Mouse (Mus musculus) hindbrain, embryonic 16.5 days (tissue): ENCODE measurements around the gene Fam19a4. TPM values are rescaled to one million over a fixed set of nuclear protein-coding genes. Genes with fewer than 3 reads are reported as not detected.

Experiments used
- ATAC-seq: fragments of 200-750 bp; cut with Nextera tagmentation; 2 replicates; pipeline ENCODE4 v1.8.0; 2017; ENCODE audit warnings: moderate TSS enrichment, moderate library complexity
- H3K27ac ChIP-seq: fragments of 300-500 bp; sonication (generic); 2 replicates; pipeline ENCODE4 v1.5.1; 2014; ENCODE audit warnings: low read depth, mild to moderate bottlenecking, control low read depth, low read length, moderate library complexity
- H3K27me3 ChIP-seq: fragments of 300-500 bp; sonication (generic); replicated peaks from 2 replicates; pipeline ENCODE4 v1.6.1; 2014; ENCODE audit warnings: low read length; ENCODE audit not compliant: control insufficient read depth, insufficient read depth
- H3K36me3 ChIP-seq: fragments of 300-500 bp; sonication (generic); 2 replicates; pipeline ENCODE4 v1.6.1; 2014; ENCODE audit warnings: mild to moderate bottlenecking, low read length, moderate library complexity, mixed read lengths; ENCODE audit not compliant: control insufficient read depth, insufficient read depth
- H3K4me1 ChIP-seq: fragments of 300-500 bp; sonication (generic); 2 replicates; pipeline ENCODE4 v1.6.1; 2014; ENCODE audit warnings: low read depth, low read length; ENCODE audit not compliant: control insufficient read depth, insufficient read depth
- H3K4me2 ChIP-seq: fragments of 300-500 bp; sonication (generic); 2 replicates; pipeline ENCODE4 v1.6.1; 2014; ENCODE audit warnings: mild to moderate bottlenecking, low read length, control low read depth, moderate library complexity
- H3K4me3 ChIP-seq: fragments of 300-500 bp; sonication (generic); 2 replicates; pipeline ENCODE4 v1.5.1; 2014; ENCODE audit warnings: mild to moderate bottlenecking, low read length, control low read depth, moderate library complexity
- H3K9ac ChIP-seq: fragments of 300-500 bp; sonication (generic); 2 replicates; pipeline ENCODE4 v1.6.1; 2014; ENCODE audit warnings: low read depth, mild to moderate bottlenecking, control low read depth, low read length, moderate library complexity
- H3K9me3 ChIP-seq: fragments of 300-500 bp; sonication (generic); 2 replicates; pipeline ENCODE4 v1.6.1; 2014; ENCODE audit warnings: mild to moderate bottlenecking, low read length, moderate library complexity; ENCODE audit not compliant: control insufficient read depth
- WGBS: fragments of 180-500 bp; shearing (Covaris S2); extraction: QIAGEN DNeasy Blood & Tissue Kit; methylation state at CpG from one replicate; pipeline ENCODE4 v1.1.7; 2014; 5-methylcytosine and 5-hydroxymethylcytosine counted together
- polyA plus RNA-seq: library from polyadenylated mRNA; unstranded; fragments of >200 nt; fragmentation: Nextera tagmentation; extraction: Ambion mirVana; gene quantifications from 2 replicates; pipeline ENCODE4 v1.2.1, GENCODE M21; 2015

Fam19a4 gene
- polyA plus RNA-seq, 1 experiment from 2014 or later, result 3.4 TPM

DNA sequence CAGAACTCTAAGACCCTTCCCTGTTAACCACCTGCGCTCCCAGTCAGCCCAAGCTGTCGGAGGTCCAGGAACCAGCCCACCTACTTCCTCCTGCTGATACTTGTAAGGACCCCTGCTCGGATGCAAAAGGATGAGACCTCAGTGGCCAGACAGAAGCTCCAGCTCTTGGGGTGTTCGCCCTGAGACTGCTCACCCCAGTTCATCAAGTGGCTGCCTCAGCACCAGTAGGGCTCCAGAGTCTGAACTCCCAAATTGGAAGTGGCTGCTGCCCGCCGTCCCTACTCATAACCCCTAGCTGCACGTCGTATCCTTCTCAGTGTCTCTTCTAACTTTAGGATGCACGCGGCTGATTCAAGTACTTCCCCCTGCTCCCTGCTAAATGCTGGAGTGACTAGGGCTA lies 614 bp downstream of the Fam19a4 start:
- Histone ChIP-seq H3K9me3 (no peaks in the 10 kb centered on the region), H3K27me3 (peaks cover 5% of the 10 kb centered on the region), H3K4me2 (peak overlapping the region; percentile 74), H3K27ac (no peak overlapping the region), H3K9ac (peak overlapping the region; percentile 36), H3K36me3 (no peaks in the 10 kb centered on the region), H3K4me3 (peak overlapping the region; percentile 45), H3K4me1 (peaks cover 11% of the 10 kb centered on the region)
- WGBS, result 3% methylated on average over 10 of the region's 10 CpGs
- no peak for ATAC-seq

GRCm38 (mm10) chr6:97052196-97052770 lies 7.9 kb downstream of the Fam19a4 start:
- no peak overlapping the region for H3K4me2 ChIP-seq
- no peaks in the 10 kb centered on the region for H3K9me3 ChIP-seq
- no peaks in the 10 kb centered on the region for H3K27me3 ChIP-seq
- H3K4me3 ChIP-seq, result no peak overlapping the region
- H3K4me1 ChIP-seq, result no peaks in the 10 kb centered on the region
- no peak for ATAC-seq
- no peak overlapping the region for H3K27ac ChIP-seq
- H3K36me3 ChIP-seq, result no peaks in the 10 kb centered on the region
- WGBS, result 38% methylated on average over 8 of the region's 8 CpGs
- no peak overlapping the region for H3K9ac ChIP-seq

DNA sequence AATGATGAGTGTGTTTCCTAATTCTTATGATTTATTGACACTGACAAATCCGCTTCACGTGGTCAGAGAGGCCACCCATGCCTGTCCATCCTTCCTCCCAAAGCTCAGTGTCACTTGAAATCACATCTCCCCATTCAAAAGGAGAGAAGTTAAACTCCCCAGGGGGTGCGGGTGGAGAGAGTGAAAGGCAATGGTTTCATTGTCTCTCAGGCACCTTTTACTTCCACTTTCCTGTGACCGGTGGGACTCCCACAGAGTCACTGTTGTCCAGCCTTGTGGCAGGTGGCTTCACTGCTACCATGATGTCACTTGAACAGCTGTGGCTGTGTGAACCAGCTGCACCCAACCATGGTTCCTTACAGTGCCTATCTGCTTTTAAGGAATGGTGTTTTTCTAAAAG lies 11.8 kb downstream of the Fam19a4 start:
- Histone ChIP-seq H3K27me3 (no peaks in the 10 kb centered on the region), H3K9me3 (no peaks in the 10 kb centered on the region), H3K4me2 (no peak overlapping the region), H3K36me3 (no peaks in the 10 kb centered on the region), H3K9ac (no peak overlapping the region), H3K4me3 (no peak overlapping the region), H3K4me1 (no peaks in the 10 kb centered on the region), H3K27ac (no peak overlapping the region)
- 26% methylated on average over 4 of the region's 4 CpGs for WGBS
- no peak for ATAC-seq

DNA sequence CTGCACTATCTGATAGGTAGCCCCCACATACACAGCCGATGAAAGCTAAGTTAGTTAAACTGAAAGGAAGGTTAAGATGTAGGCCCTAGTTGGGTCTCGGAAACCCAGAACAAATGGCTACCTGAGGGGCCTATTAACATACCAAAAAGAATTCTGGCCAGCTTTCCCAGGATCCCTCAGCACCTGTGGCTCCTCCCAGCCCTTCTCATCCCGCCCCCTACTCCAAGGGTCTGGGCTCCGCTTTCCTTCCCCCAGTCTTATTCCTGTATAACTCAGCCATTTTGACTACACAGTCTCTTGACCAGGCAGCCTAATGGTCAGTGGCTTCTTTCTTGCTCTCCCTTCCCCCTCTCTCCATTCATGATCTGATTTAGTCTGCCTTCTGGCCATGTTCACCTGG lies 13.7 kb downstream of the Fam19a4 start:
- no peaks in the 10 kb centered on the region for H3K36me3 ChIP-seq
- H3K27ac ChIP-seq, result no peak overlapping the region
- no peaks in the 10 kb centered on the region for H3K27me3 ChIP-seq
- no peaks in the 10 kb centered on the region for H3K9me3 ChIP-seq
- H3K9ac ChIP-seq, result no peak overlapping the region
- no peaks in the 10 kb centered on the region for H3K4me1 ChIP-seq
- H3K4me3 ChIP-seq, result no peak overlapping the region
- 87% methylated on average over 4 of the region's 4 CpGs for WGBS
- no peak for ATAC-seq
- no peak overlapping the region for H3K4me2 ChIP-seq

- no peak overlapping the region for H3K4me2 ChIP-seq
- no peak overlapping the region for H3K4me3 ChIP-seq
- H3K4me1 ChIP-seq, result no peaks in the 10 kb centered on the region
- ATAC-seq, result no peak
- no peak overlapping the region for H3K9ac ChIP-seq
- no peaks in the 10 kb centered on the region for H3K27me3 ChIP-seq
- WGBS, result 44% methylated on average over 5 of the region's 5 CpGs
- no peaks in the 10 kb centered on the region for H3K36me3 ChIP-seq
- H3K27ac ChIP-seq, result no peak overlapping the region
- H3K9me3 ChIP-seq, result no peaks in the 10 kb centered on the region
Measured at GRCm38 (mm10) chr6:97027110-97027677, 33.0 kb downstream of the Fam19a4 start.

DNA sequence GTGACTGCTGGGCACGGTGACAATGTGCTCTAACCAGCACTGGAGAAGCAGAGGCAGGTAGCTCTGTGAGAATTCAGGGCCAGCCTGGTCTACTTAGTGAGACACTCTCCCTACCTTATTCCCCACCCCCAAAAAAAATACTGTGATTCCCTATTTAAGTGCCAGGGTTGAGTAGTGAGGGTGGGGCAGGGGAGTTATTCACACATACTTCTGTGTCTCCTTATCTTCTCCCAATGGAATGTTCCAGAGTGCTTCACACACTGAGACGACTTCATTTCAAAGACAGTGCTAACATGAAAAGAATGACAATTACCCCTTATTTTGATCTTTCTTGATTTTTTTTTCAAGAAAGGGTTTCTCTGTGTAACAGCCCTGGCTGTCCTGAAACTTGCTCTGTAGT lies 40.9 kb downstream of the Fam19a4 start:
- ATAC-seq, result no peak
- no peak overlapping the region for H3K4me2 ChIP-seq
- 71% methylated on average over 2 of the region's 2 CpGs for WGBS

GRCm38 (mm10) chr6:97016711-97017110 lies 43.5 kb downstream of the Fam19a4 start:
- Histone ChIP-seq H3K27ac (no peak overlapping the region), H3K4me3 (no peak overlapping the region), H3K9ac (no peak overlapping the region), H3K27me3 (no peaks in the 10 kb centered on the region), H3K4me1 (no peaks in the 10 kb centered on the region), H3K36me3 (no peaks in the 10 kb centered on the region), H3K9me3 (no peaks in the 10 kb centered on the region), H3K4me2 (no peak overlapping the region)
- 65% methylated on average over 1 of the region's 1 CpGs for WGBS
- no peak for ATAC-seq

More for the DNA sequence above, 40.9 kb downstream of the Fam19a4 start:
- Histone ChIP-seq H3K9me3 (no peaks in the 10 kb centered on the region), H3K36me3 (no peaks in the 10 kb centered on the region), H3K4me1 (no peaks in the 10 kb centered on the region), H3K27ac (no peak overlapping the region), H3K27me3 (no peaks in the 10 kb centered on the region), H3K4me3 (no peak overlapping the region), H3K9ac (no peak overlapping the region)

- Histone ChIP-seq H3K27ac (no peak overlapping the region), H3K9ac (no peak overlapping the region), H3K4me1 (no peaks in the 10 kb centered on the region), H3K4me3 (no peak overlapping the region), H3K36me3 (no peaks in the 10 kb centered on the region), H3K27me3 (no peaks in the 10 kb centered on the region), H3K4me2 (no peak overlapping the region), H3K9me3 (no peaks in the 10 kb centered on the region)
- WGBS, result 88% methylated on average over 3 of the region's 3 CpGs
- ATAC-seq, result no peak
Measured at GRCm38 (mm10) chr6:97016018-97016417, 44.2 kb downstream of the Fam19a4 start.

DNA sequence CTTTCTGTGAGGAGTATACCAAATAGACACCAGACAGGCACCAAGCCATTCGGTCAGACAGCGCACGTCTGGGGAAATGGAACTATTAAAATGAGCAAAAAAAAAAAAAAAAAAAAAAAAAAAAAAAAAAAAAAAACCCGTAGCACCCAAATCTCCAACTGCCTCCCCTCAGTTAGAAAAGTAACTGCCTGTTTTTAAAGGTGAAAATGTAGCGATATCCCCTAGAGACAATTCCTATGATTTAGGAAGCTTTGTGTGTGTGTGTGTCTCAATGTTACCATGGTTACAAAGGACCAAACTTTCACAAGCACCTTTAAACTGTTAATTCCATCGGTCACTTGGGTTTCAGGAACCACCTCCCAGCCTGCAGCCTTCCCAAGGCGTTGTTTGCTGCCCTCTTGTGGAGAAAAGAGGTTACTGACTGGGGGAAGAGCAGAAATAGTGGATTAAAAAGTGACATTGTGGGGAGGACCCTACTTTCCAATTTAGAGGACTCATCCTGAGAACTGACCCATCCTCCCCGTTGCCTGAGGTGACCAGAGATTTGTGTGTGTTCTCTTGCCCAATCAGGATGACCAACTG lies 53.6 kb downstream of the Fam19a4 start:
- no peak overlapping the region for H3K4me2 ChIP-seq
- ATAC-seq, result no peak

More for the DNA sequence above, 53.6 kb downstream of the Fam19a4 start:
- Histone ChIP-seq H3K4me3 (no peak overlapping the region), H3K36me3 (no peaks in the 10 kb centered on the region), H3K27ac (no peak overlapping the region), H3K9ac (no peak overlapping the region), H3K27me3 (no peaks in the 10 kb centered on the region; the same call in 1 of the 2 replicates), H3K4me1 (no peaks in the 10 kb centered on the region), H3K9me3 (no peaks in the 10 kb centered on the region)
- 43% methylated on average over 8 of the region's 8 CpGs for WGBS
